Mouse (Mus musculus) brown adipose tissue, adult 24 weeks (tissue): ENCODE measurements around the gene Gm1993. TPM values are rescaled to one million over a fixed set of nuclear protein-coding genes. Genes with fewer than 3 reads are reported as not detected.
"Not testable (repeated sequence)": the region's sequence is repeated elsewhere in the genome, so short reads cannot be mapped to it uniquely, and the experiment has no call there.

Experiments used
- H3K27ac ChIP-seq: fragments of 200-500 bp; replicated peaks from 2 replicates; pipeline ENCODE4 v1.5.1; 2012; ENCODE audit warnings: low read depth, mild to moderate bottlenecking, low read length
- H3K4me1 ChIP-seq: fragments of 200-500 bp; 2 replicates; pipeline ENCODE4 v1.6.1; 2012; ENCODE audit warnings: low read length, mixed read lengths; ENCODE audit not compliant: control insufficient read depth, insufficient read depth, insufficient read length
- H3K4me3 ChIP-seq: fragments of 200-500 bp; 2 replicates; pipeline ENCODE4 v1.5.1; 2012; ENCODE audit warnings: low read depth, mild to moderate bottlenecking, low read length, moderate library complexity; ENCODE audit not compliant: insufficient read depth
- polyA plus RNA-seq: library from polyadenylated mRNA; stranded (reverse); fragments of >200 nt; gene quantifications from 2 replicates; pipeline ENCODE4 v1.2.4, GENCODE M21; 2012; ENCODE audit not compliant: missing spikeins, insufficient read depth, insufficient read length

Gene Gm1993
- not detected in 2 replicates for polyA plus RNA-seq

GRCm38 (mm10) chrX:25570352-25570751 is at the start of gene Gm1993:
TSS of gene Gm1993 (minus strand) at chrX:25570452.
- not testable (repeated sequence) for H3K4me1 ChIP-seq, H3K4me3 ChIP-seq, H3K27ac ChIP-seq
